Mouse (Mus musculus): ENCODE measurements around the gene Dlx4. TPM values are rescaled to one million over a fixed set of nuclear protein-coding genes. Genes with fewer than 3 reads are reported as not detected.

Gene Dlx4
- polyA plus RNA-seq, 1 experiment from 2014 or later = 1.3 TPM

DNA sequence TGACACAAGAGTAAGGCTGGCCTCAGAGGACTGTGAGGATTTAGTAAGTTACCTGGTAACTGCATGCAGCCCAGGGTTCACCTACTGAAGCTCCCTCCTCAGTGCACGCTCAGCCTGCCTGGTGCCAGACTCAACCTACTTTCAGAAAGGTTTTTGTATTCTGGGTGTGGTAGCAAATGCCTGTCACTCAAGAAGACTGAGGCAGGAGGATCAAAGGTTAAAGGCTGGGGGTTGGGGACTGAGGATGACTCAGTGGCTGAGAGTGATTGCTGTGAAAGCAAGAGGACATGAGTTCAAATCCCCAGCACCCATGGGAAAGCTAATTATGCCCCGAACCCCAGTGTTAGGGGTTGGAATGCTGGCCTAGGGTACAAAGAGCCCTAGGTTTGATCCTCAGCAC is 9.4 kb upstream of the Dlx4 start:
- ChIA-PET POLR2A (no interaction called here), CTCF (no interaction called here)
- ATAC-seq = no peak
- in situ Hi-C loops (cut with MboI; ENCODE audit: low pct_unique_long_range_greater_than_20kb) = no loop called here
- H3K27me3 ChIP-seq = no peaks in the 10 kb centered on the region
- no peak for TF ChIP-seq CTCF (IDR thresholded peaks at IDR 0.05)
- no peak for DNase-seq (ENCODE audit: low read depth, low spot score)

DNA sequence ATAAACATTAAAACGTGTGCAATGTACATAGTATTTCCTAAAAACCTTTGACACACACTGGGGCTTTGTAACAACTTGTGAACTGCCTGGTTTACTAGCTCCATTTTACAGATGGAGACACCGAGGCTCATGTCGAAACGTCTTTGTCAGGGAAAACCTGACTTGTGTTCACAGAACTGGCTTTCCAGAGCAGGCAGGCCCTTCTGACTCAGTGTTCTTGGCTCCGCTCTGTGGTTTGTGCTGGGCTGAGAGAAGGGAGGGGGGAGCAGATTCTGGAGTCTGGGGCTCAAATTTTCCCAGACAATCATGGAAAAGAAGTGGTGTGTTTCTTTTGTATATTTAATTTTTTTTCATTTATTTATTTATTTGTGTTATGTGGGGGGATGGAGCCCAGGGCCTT is 7.6 kb upstream of the Dlx4 start:
- TF ChIP-seq CTCF (IDR thresholded peaks at IDR 0.05) = no peak
- DNase-seq (ENCODE audit: low read depth, low spot score) = no peak
- POLR2A ChIA-PET = no interaction called here
- H3K27me3 ChIP-seq = no peaks in the 10 kb centered on the region
- no peak for ATAC-seq
- CTCF ChIA-PET = no interaction called here
- in situ Hi-C loops (cut with MboI; ENCODE audit: low pct_unique_long_range_greater_than_20kb) = no loop called here

DNA sequence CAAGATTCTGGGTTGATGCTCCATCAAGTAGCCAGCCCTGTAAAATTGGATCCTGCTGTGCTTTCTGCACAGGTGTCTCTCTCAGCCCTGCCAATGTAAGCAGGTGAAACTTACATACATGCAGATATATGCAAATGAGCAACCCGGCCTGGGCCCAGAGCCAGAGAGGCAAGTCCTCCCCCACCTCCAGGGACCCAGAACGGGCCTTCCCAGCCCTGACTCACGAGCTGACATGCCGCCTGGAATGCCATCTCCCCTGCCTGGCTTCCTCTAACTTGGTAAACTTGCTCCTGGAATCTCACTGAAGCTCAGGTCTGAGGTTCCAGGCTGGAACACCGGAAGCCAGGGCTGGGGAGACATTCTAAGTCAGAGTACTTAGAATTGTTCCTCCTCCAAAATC is 7.1 kb upstream of the Dlx4 start:
- DNase-seq (ENCODE audit: low read depth, low spot score) = no peak
- TF ChIP-seq CTCF (IDR thresholded peaks at IDR 0.05) = no peak
- POLR2A ChIA-PET = no interaction called here
- CTCF ChIA-PET = no interaction called here
- H3K27me3 ChIP-seq = no peaks in the 10 kb centered on the region
- in situ Hi-C loops (cut with MboI; ENCODE audit: low pct_unique_long_range_greater_than_20kb) = no loop called here
- ATAC-seq = peak; percentile 40

DNA sequence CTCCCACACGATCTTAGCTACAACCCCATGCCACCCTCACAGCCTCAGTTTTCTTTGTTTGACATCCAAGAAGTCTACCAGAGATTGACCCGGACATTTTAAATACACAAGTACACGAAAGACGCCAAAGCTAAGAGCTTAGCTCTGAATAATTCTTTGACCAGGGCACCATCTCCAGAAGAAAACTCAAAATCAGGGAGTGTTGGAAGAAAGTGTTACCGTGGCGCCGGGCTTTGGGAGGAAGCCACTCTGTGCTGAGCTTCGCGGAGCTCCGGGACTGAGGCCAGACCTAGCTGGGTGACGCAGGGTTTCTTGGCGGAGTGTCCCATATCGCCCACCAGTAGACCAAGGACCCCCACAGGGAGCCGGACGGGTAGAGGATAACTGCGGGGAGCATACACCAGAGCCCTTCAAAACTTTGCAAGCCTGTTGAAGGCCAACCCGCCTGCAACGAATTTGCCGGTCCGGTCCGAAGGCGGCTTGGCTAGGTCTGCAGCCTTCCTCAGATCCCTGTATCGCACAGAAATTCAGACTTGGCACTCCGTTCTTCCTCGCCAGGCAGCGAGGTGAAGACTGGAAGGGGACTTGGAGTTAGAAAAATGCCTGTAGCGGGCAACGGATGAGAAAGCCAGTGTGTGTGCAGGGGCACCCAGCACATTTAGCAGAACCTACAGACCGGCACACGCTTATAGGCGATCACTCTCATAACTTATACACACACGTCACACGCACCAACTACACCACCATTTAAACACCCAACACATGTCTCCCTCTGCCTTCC is 4.4 kb upstream of the Dlx4 start:
- peaks cover 14% of the 10 kb centered on the region for H3K27me3 ChIP-seq
- no peak for DNase-seq (ENCODE audit: low read depth, low spot score)
- no peak for ATAC-seq
- POLR2A ChIA-PET = no interaction called here
- TF ChIP-seq CTCF (IDR thresholded peaks at IDR 0.05) = no peak
- in situ Hi-C loops (cut with MboI; ENCODE audit: low pct_unique_long_range_greater_than_20kb) = no loop called here
- CTCF ChIA-PET = interaction anchor here (1.0 kb wide), 1 partner anchor 9 kb away, joined by 3 read pairs; no protein-coding TSS in a partner anchor

DNA sequence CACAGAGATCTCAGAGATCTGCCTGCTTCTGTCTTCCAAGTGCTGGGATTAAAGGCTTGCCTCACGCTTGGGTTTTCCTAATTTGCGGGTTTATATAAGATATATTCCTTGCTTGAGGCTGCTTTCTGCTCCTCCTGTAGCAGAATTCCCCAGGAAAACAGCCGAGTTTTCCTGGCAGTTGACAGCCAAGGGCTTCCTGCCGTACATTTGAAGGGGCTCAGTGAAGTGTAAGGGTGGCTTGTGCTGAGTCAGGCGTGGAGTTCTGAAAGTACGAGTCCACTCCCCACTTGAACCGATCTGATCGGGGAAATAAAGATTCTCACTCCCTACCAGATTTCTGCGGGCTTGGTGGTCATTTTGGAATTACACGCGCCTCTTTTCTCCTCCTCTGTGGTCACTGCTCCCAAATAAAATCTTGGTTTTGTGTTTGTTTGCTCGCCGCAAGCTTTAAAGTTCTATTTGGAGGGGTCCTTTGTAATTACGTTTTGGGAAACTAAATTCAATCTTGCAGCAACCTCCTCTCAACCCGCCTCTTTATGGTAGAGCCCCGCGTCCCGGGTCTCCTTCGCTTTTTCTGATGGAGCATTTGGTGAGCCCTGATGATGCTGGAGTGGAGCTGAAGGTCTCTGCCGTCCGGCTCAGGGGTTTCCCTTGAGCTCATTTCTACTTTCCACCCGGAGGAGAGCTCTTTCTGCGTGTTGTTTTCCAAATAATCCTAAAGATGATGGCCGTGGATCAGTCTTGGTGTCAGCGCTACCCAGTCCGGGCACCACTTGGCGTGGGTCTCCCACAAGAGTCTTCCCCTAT is 3.6 kb upstream of the Dlx4 start:
- ATAC-seq (no peak), DNase-seq (ENCODE audit: low read depth, low spot score) (no peak)
- in situ Hi-C loops (cut with MboI; ENCODE audit: low pct_unique_long_range_greater_than_20kb) = no loop called here
- POLR2A ChIA-PET = no interaction called here
- peaks cover 17% of the 10 kb centered on the region for H3K27me3 ChIP-seq
- CTCF ChIA-PET = interaction anchor here (1.0 kb wide), 1 partner anchor 8 kb away, joined by 3 read pairs; no protein-coding TSS in a partner anchor
- TF ChIP-seq CTCF (IDR thresholded peaks at IDR 0.05) = no peak

DNA sequence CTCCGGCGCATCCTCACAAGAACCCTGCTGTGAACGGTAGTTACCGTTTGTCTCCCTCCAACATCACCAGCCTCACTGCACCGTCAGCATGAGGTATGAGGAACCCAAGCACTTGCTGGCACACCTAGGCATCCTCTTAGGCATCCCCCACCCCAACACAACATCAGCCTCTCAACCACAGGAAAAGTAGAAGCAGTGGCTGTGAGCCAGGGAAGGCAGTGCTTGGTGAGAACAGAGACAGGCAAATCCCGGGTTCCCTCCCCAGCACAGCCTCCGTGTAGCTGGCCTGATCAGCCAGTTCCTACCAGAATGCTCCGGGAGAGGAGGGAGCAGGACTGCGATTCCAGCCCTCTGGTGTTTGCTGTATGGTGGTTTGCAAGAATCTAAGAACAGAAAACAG is 2.7 kb upstream of the Dlx4 start:
- ChIA-PET CTCF (no interaction called here), POLR2A (no interaction called here)
- DNase-seq (ENCODE audit: low read depth, low spot score) (no peak), ATAC-seq (no peak)
- TF ChIP-seq CTCF (IDR thresholded peaks at IDR 0.05) = no peak
- in situ Hi-C loops (cut with MboI; ENCODE audit: low pct_unique_long_range_greater_than_20kb) = no loop called here
- H3K27me3 ChIP-seq = peaks cover 17% of the 10 kb centered on the region

DNA sequence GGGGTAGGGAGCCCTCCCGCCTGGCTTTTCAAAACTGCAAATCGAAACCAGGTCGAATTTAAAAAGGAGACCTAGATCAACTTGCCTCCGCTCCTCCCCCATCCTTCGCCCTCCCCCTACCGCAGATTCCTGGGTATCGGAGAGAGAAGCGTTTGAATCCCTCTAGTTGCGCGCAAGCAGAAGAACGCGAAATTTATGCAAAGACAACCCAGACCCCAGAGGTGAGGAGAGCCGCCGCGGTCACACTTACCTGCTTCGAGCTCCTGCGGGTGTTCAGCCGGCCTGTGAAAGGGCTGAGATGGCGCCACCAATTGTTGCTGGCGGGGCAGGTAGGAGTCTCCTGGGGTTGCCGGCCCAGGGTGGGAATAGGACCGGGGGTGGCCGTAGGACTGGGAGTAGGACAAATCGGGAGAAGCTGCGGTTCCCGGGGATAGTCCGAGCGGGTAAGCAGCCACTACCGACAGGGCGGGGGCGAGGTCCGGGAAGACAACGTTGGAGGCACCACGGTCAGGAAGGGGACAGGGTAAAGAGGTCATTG is 1.0 kb downstream of the Dlx4 start:
- H3K27me3 ChIP-seq = peaks cover 44% of the 10 kb centered on the region
- ChIA-PET CTCF (no interaction called here), POLR2A (no interaction called here)
- no peak for ATAC-seq
- DNase-seq (ENCODE audit: low read depth, low spot score) = no peak
- TF ChIP-seq CTCF (IDR thresholded peaks at IDR 0.05) = no peak
- in situ Hi-C loops (cut with MboI; ENCODE audit: low pct_unique_long_range_greater_than_20kb) = no loop called here

DNA sequence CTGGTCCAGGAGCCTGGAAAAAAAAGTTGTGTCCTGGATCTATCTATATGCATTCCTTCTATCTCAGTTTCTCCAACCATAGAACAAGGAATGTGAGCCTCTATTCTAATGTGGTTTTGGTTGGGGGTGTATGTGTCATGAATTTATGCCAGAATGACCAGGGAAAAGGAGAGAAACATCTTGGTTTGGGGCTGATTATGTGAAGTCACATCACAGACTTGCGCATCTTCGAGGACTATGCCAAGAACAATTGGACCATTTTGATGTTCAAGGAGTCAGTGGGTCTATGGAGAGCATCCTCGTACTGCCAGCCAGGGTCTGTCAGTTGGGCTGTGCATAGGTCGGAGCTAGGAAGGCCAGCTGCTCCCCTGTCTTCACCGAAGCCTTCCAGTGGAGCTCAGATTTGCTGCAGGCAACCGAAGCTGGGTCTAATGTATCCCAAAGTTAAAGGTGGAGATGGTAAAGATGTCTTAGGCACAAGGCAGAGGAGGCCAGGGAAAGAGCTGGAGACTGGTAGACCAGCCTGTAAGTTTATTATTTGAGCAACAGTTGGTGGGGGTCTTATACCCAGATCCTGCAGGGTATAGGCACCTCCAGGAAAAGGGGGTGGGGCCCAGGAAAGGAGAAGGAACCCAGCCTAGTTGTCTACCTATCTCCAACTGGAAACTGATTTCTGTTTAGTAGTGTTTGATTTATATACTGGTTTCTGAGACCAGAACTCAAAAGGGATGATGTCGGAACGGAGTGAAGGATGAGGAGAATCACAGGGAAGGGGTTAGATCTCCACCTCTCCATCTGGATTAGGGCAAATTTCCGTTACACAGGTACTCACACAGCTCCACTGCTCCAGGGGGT is 1.7 kb downstream of the Dlx4 start:
- no peak for TF ChIP-seq CTCF (IDR thresholded peaks at IDR 0.05)
- ATAC-seq (no peak), DNase-seq (ENCODE audit: low read depth, low spot score) (no peak)
- H3K27me3 ChIP-seq = peaks cover 44% of the 10 kb centered on the region
- ChIA-PET CTCF (no interaction called here), POLR2A (no interaction called here)
- in situ Hi-C loops (cut with MboI; ENCODE audit: low pct_unique_long_range_greater_than_20kb) = no loop called here

DNA sequence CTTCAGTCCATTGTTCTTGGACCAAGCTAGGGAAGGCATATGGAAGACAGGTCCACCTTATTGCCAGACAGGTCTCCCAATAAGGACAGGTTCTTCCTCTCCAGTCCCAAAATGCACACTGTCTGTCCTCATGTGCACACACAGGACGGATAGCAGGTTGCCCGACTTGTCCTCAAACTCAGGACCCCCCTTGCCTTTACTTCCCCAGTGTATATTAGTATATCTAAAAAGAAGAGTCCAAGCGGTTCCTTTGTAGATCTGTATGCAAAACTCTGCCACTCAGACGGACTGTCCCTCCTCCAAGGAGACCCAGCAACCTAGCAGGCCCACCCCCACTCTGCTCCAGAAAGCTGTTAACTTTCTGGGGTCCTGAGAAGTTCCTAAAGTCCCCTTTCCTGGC is 2.4 kb downstream of the Dlx4 start:
- DNase-seq (ENCODE audit: low read depth, low spot score) (no peak), ATAC-seq (no peak)
- H3K27me3 ChIP-seq = peaks cover 44% of the 10 kb centered on the region
- in situ Hi-C loops (cut with MboI; ENCODE audit: low pct_unique_long_range_greater_than_20kb) = no loop called here
- TF ChIP-seq CTCF (IDR thresholded peaks at IDR 0.05) = no peak
- ChIA-PET POLR2A (no interaction called here), CTCF (no interaction called here)

DNA sequence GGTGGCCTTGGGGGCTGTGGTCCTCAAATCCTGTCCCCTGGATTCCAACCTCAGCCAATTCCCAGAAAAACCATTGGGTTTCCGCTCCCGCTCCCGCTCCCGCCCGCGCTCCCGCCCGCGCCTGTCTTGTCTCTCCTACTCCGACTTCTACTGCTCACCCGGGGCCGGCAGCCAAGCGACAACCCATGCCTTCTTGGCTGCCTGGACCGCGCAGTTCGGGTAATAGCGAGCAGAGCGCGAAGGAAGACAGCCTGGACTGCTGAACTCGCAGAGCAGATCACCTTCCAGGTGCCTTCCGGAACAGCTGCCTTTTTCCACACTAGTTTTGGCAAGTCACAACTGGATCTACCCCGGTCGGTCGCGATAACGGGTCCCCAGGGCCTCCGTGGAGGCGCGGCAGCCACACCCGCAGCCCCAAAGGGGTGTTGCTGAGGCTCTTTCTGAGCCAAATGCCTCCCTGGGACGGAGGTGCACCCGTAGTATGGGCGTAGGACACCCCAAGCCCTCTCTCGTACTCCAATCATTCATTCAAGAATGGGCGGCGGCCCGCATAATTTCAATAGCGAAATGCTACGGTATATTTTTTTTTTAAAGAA is 3.0 kb downstream of the Dlx4 start:
- CTCF ChIA-PET = no interaction called here
- DNase-seq (ENCODE audit: low read depth, low spot score) (no peak), ATAC-seq (no peak)
- H3K27me3 ChIP-seq = peaks cover 44% of the 10 kb centered on the region
- POLR2A ChIA-PET = no interaction called here
- TF ChIP-seq CTCF (IDR thresholded peaks at IDR 0.05) = no peak
- in situ Hi-C loops (cut with MboI; ENCODE audit: low pct_unique_long_range_greater_than_20kb) = no loop called here
